ENCODE assay signal across 9 mouse cellular contexts in genomic region chr5:147133662-147134061, GRCm38 (mm10). TPM values are rescaled to one million over a fixed set of nuclear protein-coding genes. Genes with fewer than 3 reads are reported as not detected.
A peak's percentile ranks its signal among the peaks of the same experiment; 100 is the strongest.
DNase-seq lines count a peak whose midpoint lies in the region; ATAC-seq and TF ChIP-seq lines count a peak whose summit lies in the region.
"Had no signal": no experiment of that assay in that cellular context is flagged by ENCODE, and none has a peak within 500 bp of the region (broad histone marks: within the 10 kb centered on the region; RNA-seq: fewer than 3 reads in every experiment).

No protein-coding gene starts in this region.

- DNase-seq in heart, adult 11 months = peak; percentile 74
- DNase-seq in heart, postnatal 4 days = no peak
- DNase-seq in ES-E14 (ENCODE audit: low read depth, low spot score) = no peak
- peak; percentile 33 for DNase-seq in forelimb bud, embryonic 11.5 days (ENCODE audit: low read depth, low spot score)
- DNase-seq in adrenal gland, postnatal 10 days = no peak
- no peak for DNase-seq in gastrocnemius, adult 18-20 months (ENCODE audit: low spot score)
- no peak for DNase-seq in left cerebral cortex, adult 11 months (ENCODE audit: low spot score)
- DNase-seq: adrenal gland, postnatal 36 days had no signal

- peak overlapping the region in 1 of 2 experiments; percentile 43; a peak in 1 of 4 replicates for H3K4me3 ChIP-seq in ES-E14 (ENCODE audit: insufficient read depth in 1 of 2, low read depth in 1 of 2, low read length in 2 of 2, poor library complexity in 1 of 2, severe bottlenecking in 1 of 2)
- H3K4me3 ChIP-seq in liver, embryonic 15.5 days (replicated peaks) = no peak overlapping the region

- WGBS in liver, embryonic 15.5 days (ENCODE audit: insufficient replicate concordance) = 33% methylated on average over 17 of the region's 17 CpGs

- no peak for ATAC-seq in liver, embryonic 15.5 days (ENCODE audit: insufficient read depth)

- H3K27me3 ChIP-seq in liver, embryonic 15.5 days = peaks cover 5% of the 10 kb centered on the region; the same call in 1 of the 2 replicates

- no peaks in the 10 kb centered on the region for H3K36me3 ChIP-seq in ES-E14 (ENCODE audit: control insufficient read depth, insufficient read depth, low read length, poor library complexity, severe bottlenecking)
- no peaks in the 10 kb centered on the region for H3K36me3 ChIP-seq in liver, embryonic 15.5 days (replicated peaks)

- in situ Hi-C loops in ES-E14 (cut with MboI; ENCODE audit: low sequenced_read_pairs in 2 of 2, unreplicated experiment in 2 of 2) = no loop called here

- 0 out of 2 replicates have a peak overlapping the region, but pooled peaks have one; percentile 57 for H3K9ac ChIP-seq in ES-E14 (ENCODE audit: insufficient read depth, low read depth, low read length, poor library complexity, severe bottlenecking)
- H3K9ac ChIP-seq in liver, embryonic 15.5 days = no peak overlapping the region

- 0 out of 2 replicates have a peak overlapping the region, but pooled peaks have one; percentile 10 for H3K4me2 ChIP-seq in liver, embryonic 15.5 days

- H3K4me1 ChIP-seq in ES-E14 (ENCODE audit: control insufficient read depth in 2 of 2, insufficient read depth in 2 of 2, low read length in 2 of 2, poor library complexity in 1 of 2) = peaks cover 0 to 5% of the 10 kb centered on the region in 2 experiments; a peak in 1 of 4 replicates
- no peaks in the 10 kb centered on the region for H3K4me1 ChIP-seq in liver, embryonic 15.5 days (replicated peaks)

- H3K27ac ChIP-seq in ES-E14 (ENCODE audit: insufficient read depth, low read depth, low read length, poor library complexity, severe bottlenecking) = no peak overlapping the region
- no peak overlapping the region for H3K27ac ChIP-seq in liver, embryonic 15.5 days (replicated peaks)

- no peaks in the 10 kb centered on the region for H3K9me3 ChIP-seq in ES-E14 (ENCODE audit: control insufficient read depth, insufficient read depth, low read depth, low read length)
- H3K9me3 ChIP-seq in liver, embryonic 15.5 days (replicated peaks) = no peaks in the 10 kb centered on the region

TF ChIP-seq in ES-E14, 5 proteins besides CTCF, POLR2A, EP300 and RAD21:
- TF ChIP-seq HCFC1 (IDR thresholded peaks at IDR 0.05; ENCODE audit: borderline replicate concordance, insufficient read depth, low read length) = no peak
- TF ChIP-seq ZNF384 (IDR thresholded peaks at IDR 0.05; ENCODE audit: low read depth, low read length) = no peak
- TF ChIP-seq CHD2 (IDR thresholded peaks at IDR 0.05; ENCODE audit: low read depth, low read length) = no peak
- TF ChIP-seq MAFK (IDR thresholded peaks at IDR 0.05; ENCODE audit: insufficient read depth, low read depth, low read length) = no peak

RNA-seq across cellular contexts. Expression of gene Gsx1, which starts 54.8 kb away (rescaled TPM):
- total RNA-seq in heart, postnatal 4 days (2021) = not detected
- 0.26 TPM in 1 of 2 replicates, not detected in the other for total RNA-seq in ES-E14 (2012; rRNA removed)
- polyA plus RNA-seq in liver, embryonic 15.5 days (2015; fragmentation: Nextera tagmentation; extraction: Ambion mirVana) = not detected in 2 replicates
- not detected for total RNA-seq in adrenal gland, postnatal 10 days (2021)
- not detected for total RNA-seq in gastrocnemius, adult 18-20 months (2021)
- total RNA-seq: adrenal gland, postnatal 36 days had no signal

RNA-seq across cellular contexts. Expression of gene Polr1d, which starts 56.8 kb away (rescaled TPM):
- 10 to 100 TPM; 78.1 to 81.6 TPM for total RNA-seq in heart, postnatal 4 days (2021)
- total RNA-seq in ES-E14 (2012; rRNA removed) = 123 and 160 TPM in 2 replicates
- 62.4 and 68.0 TPM in 2 replicates for polyA plus RNA-seq in liver, embryonic 15.5 days (2015; fragmentation: Nextera tagmentation; extraction: Ambion mirVana)
- total RNA-seq in adrenal gland, postnatal 10 days (2021) = 100 to 1,000 TPM; 145 to 159 TPM
- 10 to 100 TPM; 83.4 to 85.4 TPM for total RNA-seq in gastrocnemius, adult 18-20 months (2021)

RNA-seq across cellular contexts. Expression of gene Lnx2, which starts 57.3 kb away (rescaled TPM):
- total RNA-seq in heart, postnatal 4 days (2021) = 10 to 100 TPM; 16.5 to 16.6 TPM
- 8.5 and 11.6 TPM in 2 replicates for total RNA-seq in ES-E14 (2012; rRNA removed)
- 4.7 and 4.9 TPM in 2 replicates for polyA plus RNA-seq in liver, embryonic 15.5 days (2015; fragmentation: Nextera tagmentation; extraction: Ambion mirVana)
- total RNA-seq in adrenal gland, postnatal 10 days (2021) = 10 to 100 TPM; 17.0 to 18.3 TPM
- 1 to 10 TPM; 2.2 to 2.5 TPM for total RNA-seq in gastrocnemius, adult 18-20 months (2021)

Comparison
In these comparisons a context has a peak if more than half of its experiments do, and no peak if none do; other contexts are left out.
1. DNase-seq: peak in heart, adult 11 months (single experiment) and forelimb bud, embryonic 11.5 days (single experiment); none in heart, postnatal 4 days (single experiment), ES-E14 (single experiment), adrenal gland, postnatal 10 days (single experiment), gastrocnemius, adult 18-20 months (single experiment) and left cerebral cortex, adult 11 months (single experiment).